Mouse (Mus musculus) midbrain, embryonic 13.5 days (tissue): ENCODE results near the gene Mtss1l. TPM values are rescaled to one million over a fixed set of nuclear protein-coding genes. Genes with fewer than 3 reads are reported as not detected.

ENCODE experiments used
- ATAC-seq: fragments of 200-750 bp; cut with Nextera tagmentation; 2 replicates; pipeline ENCODE4 v1.8.0; 2017; ENCODE audit warnings: mild to moderate bottlenecking, moderate TSS enrichment, moderate library complexity
- H3K27ac ChIP-seq: fragments of 300-500 bp; sonication (generic); 2 replicates; pipeline ENCODE4 v1.5.1; 2015; ENCODE audit warnings: inconsistent platforms, mild to moderate bottlenecking, moderate library complexity
- H3K27me3 ChIP-seq: fragments of 300-500 bp; sonication (generic); 2 replicates; pipeline ENCODE4 v1.6.1; 2015; ENCODE audit warnings: mild to moderate bottlenecking, inconsistent platforms
- H3K36me3 ChIP-seq: fragments of 300-500 bp; sonication (generic); 2 replicates; pipeline ENCODE4 v1.6.1; 2015; ENCODE audit warnings: mild to moderate bottlenecking, inconsistent platforms
- H3K4me1 ChIP-seq: fragments of 300-500 bp; sonication (generic); replicated peaks from 2 replicates; pipeline ENCODE4 v1.6.1; 2015; ENCODE audit warnings: inconsistent platforms
- H3K4me2 ChIP-seq: fragments of 300-500 bp; sonication (generic); replicated peaks from 2 replicates; pipeline ENCODE4 v1.6.1; 2015; ENCODE audit warnings: moderate library complexity, mild to moderate bottlenecking, inconsistent platforms
- H3K4me3 ChIP-seq: fragments of 300-500 bp; sonication (generic); replicated peaks from 2 replicates; pipeline ENCODE4 v1.5.1; 2015; ENCODE audit warnings: mild to moderate bottlenecking, inconsistent platforms
- H3K9ac ChIP-seq: fragments of 300-500 bp; sonication (generic); replicated peaks from 2 replicates; pipeline ENCODE4 v1.6.1; 2015; ENCODE audit warnings: mild to moderate bottlenecking, inconsistent platforms
- H3K9me3 ChIP-seq: fragments of 300-500 bp; sonication (generic); 2 replicates; pipeline ENCODE4 v1.6.1; 2016; ENCODE audit warnings: mild to moderate bottlenecking, inconsistent platforms
- WGBS: fragments of 180-500 bp; shearing (Covaris S2); methylation state at CpG from one replicate; pipeline ENCODE4 v1.1.7; 2015; 5-methylcytosine and 5-hydroxymethylcytosine counted together
- polyA plus RNA-seq: library from polyadenylated mRNA; unstranded; fragments of >200 nt; fragmentation: Nextera tagmentation; extraction: Ambion mirVana; gene quantifications from 2 replicates; pipeline ENCODE4 v1.2.1, GENCODE M21; 2015

The Mtss1l gene
- polyA plus RNA-seq, 1 experiment from 2014 or later: 16.6 TPM

DNA sequence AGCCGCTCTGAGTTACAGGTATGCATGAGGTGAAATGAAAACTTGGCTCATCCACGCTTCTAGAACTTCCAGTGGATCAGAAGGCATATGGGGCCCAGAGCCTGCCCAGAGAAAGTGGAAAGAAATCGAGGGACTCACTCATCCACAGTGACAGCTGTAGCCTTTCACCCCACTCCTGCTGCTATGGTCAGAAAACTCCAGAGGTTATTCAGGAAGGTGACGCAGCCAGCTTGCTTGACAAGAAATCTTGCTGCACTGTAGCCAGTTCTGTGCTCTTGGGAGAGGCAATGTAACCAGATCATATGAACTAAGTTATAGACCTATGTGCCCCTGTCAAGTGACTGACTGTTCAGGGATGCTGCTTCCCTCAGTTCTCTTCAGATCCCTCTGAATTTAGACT lies 25.2 kb upstream of the Mtss1l start:
- H3K27me3 ChIP-seq: no peaks in the 10 kb centered on the region
- H3K27ac ChIP-seq: no peak overlapping the region
- H3K4me3 ChIP-seq: no peak overlapping the region
- peaks cover 12% of the 10 kb centered on the region for H3K4me1 ChIP-seq
- H3K9me3 ChIP-seq: no peaks in the 10 kb centered on the region
- peaks cover 39% of the 10 kb centered on the region for H3K36me3 ChIP-seq
- WGBS: 95% methylated on average over 4 of the region's 4 CpGs
- no peak for ATAC-seq
- no peak overlapping the region for H3K4me2 ChIP-seq
- H3K9ac ChIP-seq: no peak overlapping the region

DNA sequence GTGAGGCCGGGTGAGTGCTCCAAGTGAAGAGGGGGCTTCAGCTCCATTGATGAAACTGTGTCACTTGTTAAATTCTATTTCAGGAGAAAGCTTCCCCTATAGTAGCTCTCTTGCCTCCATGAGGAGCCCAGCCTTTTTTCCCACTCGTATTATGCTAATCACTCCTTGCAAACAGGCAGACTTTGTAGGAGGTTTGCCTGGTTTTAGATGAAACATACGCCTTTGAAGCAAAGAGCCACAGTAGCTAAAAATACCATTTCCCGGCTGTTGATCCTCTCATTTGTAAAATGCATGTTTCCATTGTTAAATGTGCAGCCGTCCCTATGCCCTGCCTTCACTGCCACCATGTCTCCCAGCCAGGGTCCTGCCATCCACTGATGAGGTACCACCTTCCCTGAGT lies 23.7 kb upstream of the Mtss1l start:
- H3K27me3 ChIP-seq: no peaks in the 10 kb centered on the region
- peaks cover 15% of the 10 kb centered on the region for H3K4me1 ChIP-seq
- H3K9ac ChIP-seq: no peak overlapping the region
- H3K9me3 ChIP-seq: no peaks in the 10 kb centered on the region
- H3K27ac ChIP-seq: no peak overlapping the region
- 86% methylated on average over 5 of the region's 5 CpGs for WGBS
- peaks cover 32% of the 10 kb centered on the region for H3K36me3 ChIP-seq
- no peak for ATAC-seq
- no peak overlapping the region for H3K4me3 ChIP-seq
- H3K4me2 ChIP-seq: no peak overlapping the region

DNA sequence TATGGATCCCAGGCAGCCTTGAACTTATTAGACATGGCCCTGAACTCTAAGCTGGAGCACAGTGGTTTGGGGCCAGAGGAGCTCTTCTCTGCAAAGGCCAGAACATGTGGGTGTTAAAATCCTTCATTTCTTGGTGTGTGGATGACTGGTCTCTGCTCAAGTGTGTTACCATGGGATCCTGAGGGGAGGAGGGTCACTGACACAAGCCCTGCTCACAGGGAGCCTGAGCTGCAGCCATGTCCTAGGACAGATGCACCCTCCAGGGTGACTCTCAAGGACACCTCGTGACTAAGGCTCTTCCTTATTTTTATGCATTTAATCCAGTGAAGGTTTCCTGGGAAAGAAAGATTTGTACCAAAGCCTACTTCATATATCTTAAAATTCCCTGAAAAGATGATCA lies 23.2 kb upstream of the Mtss1l start:
- WGBS: 77% methylated on average over 1 of the region's 1 CpGs
- H3K27ac ChIP-seq: no peak overlapping the region
- H3K4me3 ChIP-seq: no peak overlapping the region
- H3K27me3 ChIP-seq: no peaks in the 10 kb centered on the region
- no peak overlapping the region for H3K9ac ChIP-seq
- no peak for ATAC-seq
- no peaks in the 10 kb centered on the region for H3K9me3 ChIP-seq
- peaks cover 28% of the 10 kb centered on the region for H3K36me3 ChIP-seq
- peaks cover 18% of the 10 kb centered on the region for H3K4me1 ChIP-seq
- H3K4me2 ChIP-seq: no peak overlapping the region

DNA sequence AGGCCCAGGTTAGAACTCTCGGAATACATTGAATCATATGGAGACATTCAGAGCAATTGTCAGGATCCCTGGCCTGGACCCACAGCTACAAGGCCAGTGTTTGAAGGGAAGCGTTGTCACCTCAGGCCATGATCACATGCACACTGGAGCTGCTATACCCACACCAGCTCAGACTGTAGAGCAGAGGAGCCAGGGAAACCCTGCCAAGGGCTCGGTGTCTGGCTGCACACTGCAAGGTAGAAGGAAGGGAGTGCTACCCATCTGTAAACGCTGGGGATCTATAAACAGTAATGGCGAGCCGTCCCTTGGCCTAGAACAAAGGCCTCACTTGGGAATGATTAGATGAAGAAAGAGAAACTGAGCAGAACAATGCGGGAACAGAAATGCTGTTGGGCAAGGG lies 21.8 kb upstream of the Mtss1l start:
- Histone ChIP-seq H3K27ac (no peak overlapping the region), H3K36me3 (peaks cover 24% of the 10 kb centered on the region), H3K4me1 (peaks cover 18% of the 10 kb centered on the region), H3K9me3 (no peaks in the 10 kb centered on the region), H3K4me3 (no peak overlapping the region), H3K9ac (no peak overlapping the region), H3K27me3 (no peaks in the 10 kb centered on the region), H3K4me2 (no peak overlapping the region)
- WGBS: 91% methylated on average over 7 of the region's 7 CpGs
- ATAC-seq: no peak

DNA sequence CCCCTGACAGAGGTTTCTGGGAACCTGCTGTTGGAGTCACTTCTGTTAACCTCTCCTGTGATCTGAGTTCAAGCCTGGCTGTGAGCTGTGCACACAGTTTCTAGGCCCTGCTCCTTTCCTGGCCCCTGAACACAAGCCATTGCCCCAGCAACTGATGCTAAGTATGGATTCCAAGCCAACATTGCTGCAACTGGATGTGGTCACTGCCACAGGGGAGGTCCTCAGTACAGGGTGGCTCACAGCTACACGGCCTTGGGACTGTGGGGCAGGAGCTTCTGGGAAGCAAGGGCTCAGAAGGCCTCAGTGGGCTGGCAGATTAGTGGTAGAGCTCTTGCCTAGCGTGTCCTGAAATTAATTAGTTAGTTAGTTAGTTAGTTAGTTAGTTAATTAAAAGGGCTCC lies 20.7 kb upstream of the Mtss1l start:
- Histone ChIP-seq H3K27ac (no peak overlapping the region), H3K36me3 (peaks cover 24% of the 10 kb centered on the region), H3K4me2 (no peak overlapping the region), H3K4me3 (no peak overlapping the region), H3K9ac (no peak overlapping the region), H3K9me3 (no peaks in the 10 kb centered on the region), H3K4me1 (peaks cover 8% of the 10 kb centered on the region), H3K27me3 (no peaks in the 10 kb centered on the region)
- 88% methylated on average over 2 of the region's 2 CpGs for WGBS
- no peak for ATAC-seq

DNA sequence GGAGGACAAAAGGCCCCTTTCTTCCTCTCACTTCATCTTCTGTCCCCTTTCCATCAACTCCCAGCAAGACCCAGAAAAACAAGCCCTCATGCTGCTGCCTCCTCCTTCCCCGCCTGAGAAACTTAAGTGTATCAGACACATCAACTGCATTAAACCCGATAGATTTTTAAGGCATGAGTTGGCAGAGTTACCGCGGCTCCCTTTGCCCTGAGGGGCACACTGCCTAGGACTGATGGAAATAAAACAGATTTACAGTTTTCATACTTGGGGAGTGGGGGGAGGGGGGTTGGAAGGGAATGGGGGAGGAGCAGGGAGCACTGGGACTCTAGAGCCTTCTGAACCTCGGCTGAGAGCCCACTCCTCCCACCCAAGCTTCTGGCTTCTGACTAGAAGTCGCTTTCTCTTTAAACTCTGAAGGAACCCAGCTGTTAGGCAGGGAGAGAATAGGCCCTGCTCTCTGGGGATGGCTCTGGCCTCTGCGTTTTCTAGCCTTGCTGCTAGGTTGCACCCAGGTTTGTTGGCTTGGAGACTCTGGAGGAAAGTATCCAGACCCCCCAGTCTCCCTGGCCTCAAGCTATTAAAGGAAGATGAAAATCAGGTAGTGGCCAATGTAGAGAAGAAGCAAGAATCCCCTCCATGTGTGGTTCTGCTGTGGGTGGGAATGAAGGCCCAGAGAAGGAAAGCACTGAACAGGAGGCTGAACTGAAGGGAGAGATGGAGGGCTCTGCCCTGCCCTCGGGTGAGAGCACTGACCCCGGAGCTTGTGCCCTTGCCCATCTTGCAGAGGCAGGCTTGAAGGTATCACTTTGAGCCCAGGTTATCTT lies 18.4 kb upstream of the Mtss1l start:
- Histone ChIP-seq H3K9me3 (no peaks in the 10 kb centered on the region), H3K9ac (no peak overlapping the region), H3K27ac (no peak overlapping the region), H3K36me3 (peaks cover 7% of the 10 kb centered on the region; the same call in 1 of the 2 replicates), H3K4me2 (no peak overlapping the region), H3K4me3 (no peak overlapping the region), H3K27me3 (no peaks in the 10 kb centered on the region), H3K4me1 (peaks cover 6% of the 10 kb centered on the region)
- no peak for ATAC-seq
- WGBS: 51% methylated on average over 9 of the region's 9 CpGs

DNA sequence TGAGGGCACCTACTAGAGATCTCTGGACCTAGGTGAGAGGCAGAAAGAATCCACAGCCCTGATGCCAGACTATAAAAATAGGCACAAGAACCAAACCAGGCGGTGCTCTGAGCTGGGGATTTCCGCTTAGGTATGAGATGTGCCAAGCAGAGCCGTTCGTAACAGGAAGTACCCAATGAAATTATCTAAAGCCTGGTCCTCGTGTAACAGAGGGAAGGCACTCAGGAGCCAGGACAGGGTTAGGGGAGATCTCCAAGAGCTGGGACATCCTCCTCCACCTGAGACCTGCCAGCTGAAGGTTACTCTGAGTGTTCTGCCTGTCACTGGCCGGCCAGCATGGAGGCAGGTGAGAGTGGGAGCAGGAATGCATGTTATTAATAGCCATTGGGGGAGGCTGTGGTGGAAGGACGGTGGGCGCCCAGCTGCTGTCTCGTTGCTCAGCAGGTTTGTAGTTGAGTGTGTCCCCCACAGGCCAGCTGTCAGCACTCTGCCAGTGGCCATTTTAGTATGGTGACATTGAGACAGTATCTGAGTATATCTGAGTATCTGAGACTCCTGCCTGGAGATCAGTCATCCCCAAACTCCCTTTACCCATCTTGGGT lies 17.7 kb upstream of the Mtss1l start:
- Histone ChIP-seq H3K4me3 (no peak overlapping the region), H3K27me3 (no peaks in the 10 kb centered on the region), H3K4me1 (peaks cover 6% of the 10 kb centered on the region), H3K9ac (no peak overlapping the region), H3K36me3 (peaks cover 10% of the 10 kb centered on the region; the same call in 1 of the 2 replicates), H3K4me2 (no peak overlapping the region), H3K27ac (no peak overlapping the region), H3K9me3 (no peaks in the 10 kb centered on the region)
- WGBS: 90% methylated on average over 9 of the region's 9 CpGs
- no peak for ATAC-seq

DNA sequence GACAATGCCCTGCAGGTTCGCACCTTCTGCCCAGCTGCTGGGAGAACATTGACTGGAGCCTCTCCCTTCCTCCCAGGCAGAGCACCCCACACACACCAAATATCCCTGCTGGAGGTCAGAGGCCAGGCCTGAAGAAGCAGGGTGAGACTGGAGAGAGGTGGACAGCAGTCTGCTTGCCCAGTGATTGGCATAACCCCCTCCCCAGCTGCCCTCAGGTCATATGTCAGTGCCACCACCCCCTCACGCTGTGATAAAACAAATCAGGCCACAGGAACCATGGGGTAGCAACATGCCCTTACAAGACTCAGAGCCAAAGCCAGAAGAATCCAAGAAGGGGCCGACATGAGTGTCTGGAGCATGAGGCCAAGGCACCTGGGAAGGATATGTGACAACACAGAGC lies 17.2 kb upstream of the Mtss1l start:
- no peak overlapping the region for H3K9ac ChIP-seq
- ATAC-seq: no peak
- no peak overlapping the region for H3K4me3 ChIP-seq
- H3K4me1 ChIP-seq: peaks cover 6% of the 10 kb centered on the region
- H3K4me2 ChIP-seq: no peak overlapping the region
- WGBS: 91% methylated on average over 3 of the region's 3 CpGs
- H3K27ac ChIP-seq: no peak overlapping the region
- no peaks in the 10 kb centered on the region for H3K27me3 ChIP-seq
- peaks cover 9% of the 10 kb centered on the region; the same call in 1 of the 2 replicates for H3K36me3 ChIP-seq
- H3K9me3 ChIP-seq: no peaks in the 10 kb centered on the region

DNA sequence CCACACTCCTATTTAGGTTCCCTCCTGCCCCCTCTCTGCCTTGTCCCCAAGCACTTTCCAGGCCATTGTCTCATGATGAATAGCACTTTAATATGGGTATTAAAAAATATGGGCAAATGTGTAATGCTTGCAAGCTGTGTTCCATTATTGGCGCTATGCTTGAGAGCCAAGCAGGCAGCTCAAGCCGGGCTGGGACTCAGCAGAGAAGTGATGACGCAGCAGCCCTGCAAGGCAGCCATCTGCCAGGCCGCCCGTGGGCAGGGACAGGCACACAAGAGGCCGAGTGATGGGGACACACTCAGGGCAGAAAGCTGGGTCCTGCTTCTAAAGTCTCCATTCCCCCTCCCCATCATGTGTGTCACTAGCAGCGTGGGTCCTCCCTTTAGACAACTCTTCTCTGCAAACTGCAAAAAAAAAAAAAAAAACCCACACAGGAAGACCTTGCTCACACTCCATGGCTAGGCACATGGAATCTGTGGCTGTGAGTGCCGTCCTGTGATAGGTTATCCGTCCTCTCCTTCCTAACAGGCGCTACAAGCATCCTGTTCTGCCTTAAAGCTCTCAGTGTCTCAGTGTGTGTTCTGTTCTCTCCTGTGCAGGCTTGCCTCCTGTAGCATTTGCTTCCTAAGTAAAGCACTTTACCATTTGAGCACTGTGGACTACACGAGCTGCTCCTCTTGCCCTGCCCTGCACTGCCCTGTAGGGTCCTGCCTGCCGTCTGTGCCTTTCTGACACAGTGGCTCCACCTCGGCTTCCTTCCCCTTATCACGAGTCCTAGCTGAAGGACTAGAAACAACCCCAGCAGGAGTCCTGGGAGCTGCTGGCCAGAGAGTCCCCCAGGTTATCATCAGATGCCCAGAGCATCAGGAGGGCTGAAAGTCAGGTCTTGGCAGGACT lies 15.6 kb upstream of the Mtss1l start:
- H3K27me3 ChIP-seq: no peaks in the 10 kb centered on the region
- H3K9ac ChIP-seq: no peak overlapping the region
- H3K4me3 ChIP-seq: no peak overlapping the region
- no peaks in the 10 kb centered on the region for H3K9me3 ChIP-seq
- peaks cover 10% of the 10 kb centered on the region for H3K36me3 ChIP-seq
- ATAC-seq: no peak
- H3K4me1 ChIP-seq: peaks cover 10% of the 10 kb centered on the region
- no peak overlapping the region for H3K4me2 ChIP-seq
- 79% methylated on average over 14 of the region's 14 CpGs for WGBS
- H3K27ac ChIP-seq: no peak overlapping the region

DNA sequence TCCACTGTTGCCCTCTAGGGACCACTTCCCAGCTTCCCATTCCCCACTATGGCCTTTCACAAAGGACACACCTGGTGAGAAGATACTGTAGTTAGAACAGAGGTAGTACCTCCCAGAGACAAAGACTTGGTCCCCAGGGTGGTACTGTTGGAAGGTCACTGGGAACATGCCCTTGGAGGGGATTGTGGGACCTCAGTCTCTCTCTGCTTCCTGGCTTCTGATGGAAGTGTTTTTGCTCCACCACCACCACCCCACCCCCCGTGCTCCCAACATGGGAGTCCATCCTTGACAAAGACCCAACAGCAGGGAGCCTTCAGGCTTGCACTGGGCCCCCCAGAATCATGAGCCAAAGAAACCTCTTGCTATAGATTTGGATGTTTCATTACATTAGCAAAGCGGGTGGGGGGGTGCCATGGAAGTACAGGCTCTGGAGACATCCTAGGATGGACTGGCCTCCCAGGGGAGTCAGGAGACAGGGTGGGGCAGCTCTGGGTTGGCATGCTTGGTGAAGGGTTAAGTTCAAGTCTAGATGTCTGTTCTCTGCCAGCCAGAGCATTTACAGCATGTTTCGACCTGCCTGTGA lies 14.9 kb upstream of the Mtss1l start:
- peaks cover 17% of the 10 kb centered on the region for H3K36me3 ChIP-seq
- ATAC-seq: no peak
- WGBS: 91% methylated on average over 3 of the region's 3 CpGs
- H3K4me3 ChIP-seq: no peak overlapping the region
- no peak overlapping the region for H3K9ac ChIP-seq
- no peaks in the 10 kb centered on the region for H3K27me3 ChIP-seq
- no peak overlapping the region for H3K4me2 ChIP-seq
- no peaks in the 10 kb centered on the region for H3K9me3 ChIP-seq
- H3K27ac ChIP-seq: no peak overlapping the region
- H3K4me1 ChIP-seq: peaks cover 12% of the 10 kb centered on the region

DNA sequence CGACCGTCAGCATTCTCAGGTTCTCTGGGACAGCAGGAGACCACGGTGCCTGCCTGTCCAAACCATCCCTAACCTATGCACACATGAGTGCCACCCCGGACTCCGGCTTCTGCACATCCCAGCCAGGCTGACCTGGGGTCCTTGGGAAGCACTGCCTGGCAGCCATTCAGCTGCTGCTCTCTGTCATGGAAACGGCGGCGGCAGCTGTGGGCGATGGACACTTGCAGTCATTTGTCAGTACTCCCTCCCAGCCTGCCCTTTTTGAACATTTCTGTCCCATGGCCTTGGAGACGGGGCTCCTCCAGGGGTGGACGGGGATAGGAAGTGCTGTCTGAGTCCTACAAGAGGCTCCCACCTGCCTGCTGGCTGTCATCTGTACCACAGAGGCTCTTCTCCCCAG lies 12.8 kb upstream of the Mtss1l start:
- no peak overlapping the region for H3K9ac ChIP-seq
- no peak overlapping the region for H3K4me3 ChIP-seq
- H3K4me1 ChIP-seq: peaks cover 6% of the 10 kb centered on the region; the same call in 1 of the 2 replicates
- WGBS: 85% methylated on average over 11 of the region's 11 CpGs
- no peak for ATAC-seq
- no peaks in the 10 kb centered on the region for H3K9me3 ChIP-seq
- no peak overlapping the region for H3K4me2 ChIP-seq
- no peak overlapping the region for H3K27ac ChIP-seq
- H3K27me3 ChIP-seq: no peaks in the 10 kb centered on the region
- H3K36me3 ChIP-seq: peaks cover 38% of the 10 kb centered on the region

DNA sequence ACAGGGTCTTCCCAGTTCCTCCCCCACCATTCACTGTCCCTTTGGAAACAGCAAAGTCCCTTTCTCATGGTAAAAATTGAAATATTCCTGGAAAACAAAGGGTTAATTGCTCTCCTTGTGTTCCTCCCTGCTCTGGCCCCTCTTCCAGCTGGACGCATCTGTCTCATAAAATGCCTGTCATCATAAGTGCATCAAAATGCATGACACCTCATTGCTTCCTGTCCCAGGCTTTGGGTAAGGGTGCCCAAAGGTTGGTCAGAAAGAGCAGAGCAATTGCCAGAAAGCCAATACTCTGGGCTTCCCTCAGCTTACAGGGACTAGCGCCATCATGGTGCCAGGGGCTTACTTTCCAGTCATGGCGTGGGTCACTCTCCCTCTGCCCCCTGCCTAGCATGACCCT lies 10.7 kb upstream of the Mtss1l start:
- Histone ChIP-seq H3K4me2 (no peak overlapping the region), H3K27me3 (no peaks in the 10 kb centered on the region), H3K4me3 (no peak overlapping the region), H3K4me1 (peaks cover 20% of the 10 kb centered on the region), H3K36me3 (peaks cover 56% of the 10 kb centered on the region), H3K9me3 (no peaks in the 10 kb centered on the region), H3K9ac (no peak overlapping the region), H3K27ac (no peak overlapping the region)
- no peak for ATAC-seq
- 64% methylated on average over 3 of the region's 3 CpGs for WGBS
